Mouse (Mus musculus) testis, adult 2 months (tissue): ENCODE results near the gene Hic1. TPM values are rescaled to one million over a fixed set of nuclear protein-coding genes. Genes with fewer than 3 reads are reported as not detected.

ENCODE experiments used
- H3K27ac ChIP-seq: fragments of 200-500 bp; 2 replicates; pipeline ENCODE4 v1.5.1; 2012; ENCODE audit warnings: low read depth, low read length; ENCODE audit not compliant: control insufficient read depth, insufficient read depth
- H3K27me3 ChIP-seq: fragments of 200-500 bp; 2 replicates; pipeline ENCODE4 v1.6.1; 2012; ENCODE audit warnings: mild to moderate bottlenecking, low read length, moderate library complexity; ENCODE audit not compliant: control insufficient read depth, insufficient read depth
- H3K36me3 ChIP-seq: fragments of 200-500 bp; 2 replicates; pipeline ENCODE4 v1.6.1; 2012; ENCODE audit warnings: mild to moderate bottlenecking, low read length; ENCODE audit not compliant: control insufficient read depth, insufficient read depth
- H3K4me1 ChIP-seq: fragments of 200-500 bp; 2 replicates; pipeline ENCODE4 v1.6.1; 2012; ENCODE audit warnings: low read length; ENCODE audit not compliant: control insufficient read depth, insufficient read depth
- H3K4me3 ChIP-seq: fragments of 200-500 bp; 2 replicates; pipeline ENCODE4 v1.5.1; 2012; ENCODE audit warnings: low read depth, mild to moderate bottlenecking, low read length, moderate library complexity, mixed read lengths; ENCODE audit not compliant: control insufficient read depth
- CTCF ChIP-seq: fragments of 200-500 bp; IDR thresholded peaks from 2 replicates; pipeline ENCODE4 v1.5.1; 2012; ENCODE audit warnings: low read depth, mild to moderate bottlenecking, inconsistent platforms, low read length, moderate library complexity; ENCODE audit not compliant: control insufficient read depth, insufficient read depth, insufficient replicate concordance
- POLR2A ChIP-seq: fragments of 200-500 bp; IDR thresholded peaks from 2 replicates; pipeline ENCODE4 v1.6.1; 2012; ENCODE audit warnings: low read depth, mild to moderate bottlenecking, inconsistent platforms, low read length, moderate library complexity; ENCODE audit not compliant: control insufficient read depth
- polyA plus RNA-seq: library from polyadenylated mRNA; depleted of rRNA; stranded (reverse); fragments of >200 nt; gene quantifications from 2 replicates; pipeline ENCODE4 v1.2.3, GENCODE M21; 2012

Gene Hic1
- polyA plus RNA-seq, 1 experiment: 1.3 TPM

GRCm38 (mm10) chr11:75198792-75199191 lies 29.5 kb upstream of the Hic1 start:
- no peak for TF ChIP-seq POLR2A
- TF ChIP-seq CTCF: no peak
- Histone ChIP-seq H3K36me3 (no peaks in the 10 kb centered on the region), H3K27me3 (no peaks in the 10 kb centered on the region), H3K4me3 (peak overlapping the region; percentile 74), H3K4me1 (peaks cover 11% of the 10 kb centered on the region), H3K27ac (no peak overlapping the region)

GRCm38 (mm10) chr11:75197956-75198355 lies 28.6 kb upstream of the Hic1 start:
- Histone ChIP-seq H3K27me3 (no peaks in the 10 kb centered on the region), H3K36me3 (no peaks in the 10 kb centered on the region), H3K4me3 (peak overlapping the region; percentile 74), H3K4me1 (peaks cover 14% of the 10 kb centered on the region), H3K27ac (no peak overlapping the region)
- TF ChIP-seq CTCF (no peak), POLR2A (no peak)

GRCm38 (mm10) chr11:75196131-75196530 lies 26.8 kb upstream of the Hic1 start:
- Histone ChIP-seq H3K4me3 (peak overlapping the region; percentile 84), H3K36me3 (no peaks in the 10 kb centered on the region), H3K27ac (no peak overlapping the region), H3K27me3 (no peaks in the 10 kb centered on the region), H3K4me1 (peaks cover 13% of the 10 kb centered on the region)
- no peak for TF ChIP-seq POLR2A
- no peak for TF ChIP-seq CTCF

- Histone ChIP-seq H3K27ac (peak overlapping the region; percentile 59), H3K36me3 (no peaks in the 10 kb centered on the region), H3K4me1 (peaks cover 13% of the 10 kb centered on the region), H3K4me3 (peak overlapping the region; percentile 84), H3K27me3 (no peaks in the 10 kb centered on the region)
- peak; percentile 80; the same call in 1 of the 2 replicates for TF ChIP-seq POLR2A
- TF ChIP-seq CTCF: no peak
These were observed 25.6 kb upstream of the Hic1 start for GRCm38 (mm10) chr11:75194850-75195461.

GRCm38 (mm10) chr11:75194121-75194849 lies 25.0 kb upstream of the Hic1 start:
- no peak for TF ChIP-seq CTCF
- TF ChIP-seq POLR2A: 0 out of 2 replicates have a peak, but pooled peaks have one; percentile 10
- Histone ChIP-seq H3K4me1 (peaks cover 15% of the 10 kb centered on the region), H3K27ac (peak overlapping the region; percentile 59), H3K4me3 (peak overlapping the region; percentile 84), H3K27me3 (no peaks in the 10 kb centered on the region), H3K36me3 (no peaks in the 10 kb centered on the region)

- H3K4me3 ChIP-seq: peak within 1 kb of the TSS; percentile 84
- no peaks in the 10 kb centered on the region for H3K36me3 ChIP-seq
- no peaks in the 10 kb centered on the region for H3K27me3 ChIP-seq
- TF ChIP-seq POLR2A (no peak), CTCF (no peak)
- H3K4me1 ChIP-seq: peaks cover 15% of the 10 kb centered on the region
- peak within 1 kb of the TSS; percentile 59 for H3K27ac ChIP-seq
These were observed 24.1 kb upstream of the Hic1 start, which contains the start of gene Rtn4rl1 for GRCm38 (mm10) chr11:75193256-75194071. TSS of gene Rtn4rl1 (plus strand) at chr11:75193783.
